Mouse (Mus musculus): ENCODE results near the gene Tnc. TPM values are rescaled to one million over a fixed set of nuclear protein-coding genes. Genes with fewer than 3 reads are reported as not detected.

Gene Tnc
- total RNA-seq, 1 experiment from 2014 or later, result not detected

DNA sequence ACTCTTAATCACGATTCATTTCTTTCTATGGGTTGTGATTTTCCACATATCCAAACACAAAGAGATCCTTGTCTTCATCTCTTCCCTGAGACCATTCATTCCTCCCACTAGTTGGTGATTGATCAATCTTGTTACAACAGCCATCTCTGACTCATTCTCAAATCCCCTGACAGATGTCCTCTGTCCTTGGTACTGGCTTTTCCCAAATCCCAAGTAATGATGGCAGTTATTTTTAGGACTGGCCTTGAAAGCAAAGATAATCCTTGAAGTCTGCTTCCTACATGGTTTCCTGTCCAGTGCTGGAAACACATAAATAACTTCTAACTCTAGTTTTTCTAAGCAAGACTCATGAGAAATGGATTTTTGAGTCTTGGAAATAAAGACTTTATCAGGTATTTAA, 12.1 kb downstream of the Tnc start:
- ATAC-seq (ENCODE audit: extremely low read depth, insufficient number of reproducible peaks, low FRiP score, poor library complexity, severe bottlenecking), result no peak

- ATAC-seq (ENCODE audit: extremely low read depth, insufficient number of reproducible peaks, low FRiP score, poor library complexity, severe bottlenecking), result no peak
Observed at GRCm38 (mm10) chr4:64033191-64033590, 13.6 kb downstream of the Tnc start.

GRCm38 (mm10) chr4:64029486-64029885, 17.3 kb downstream of the Tnc start:
- ATAC-seq (ENCODE audit: extremely low read depth, insufficient number of reproducible peaks, low FRiP score, poor library complexity, severe bottlenecking), result no peak

GRCm38 (mm10) chr4:64025591-64025990, 21.2 kb downstream of the Tnc start:
- no peak for ATAC-seq (ENCODE audit: extremely low read depth, insufficient number of reproducible peaks, low FRiP score, poor library complexity, severe bottlenecking)

DNA sequence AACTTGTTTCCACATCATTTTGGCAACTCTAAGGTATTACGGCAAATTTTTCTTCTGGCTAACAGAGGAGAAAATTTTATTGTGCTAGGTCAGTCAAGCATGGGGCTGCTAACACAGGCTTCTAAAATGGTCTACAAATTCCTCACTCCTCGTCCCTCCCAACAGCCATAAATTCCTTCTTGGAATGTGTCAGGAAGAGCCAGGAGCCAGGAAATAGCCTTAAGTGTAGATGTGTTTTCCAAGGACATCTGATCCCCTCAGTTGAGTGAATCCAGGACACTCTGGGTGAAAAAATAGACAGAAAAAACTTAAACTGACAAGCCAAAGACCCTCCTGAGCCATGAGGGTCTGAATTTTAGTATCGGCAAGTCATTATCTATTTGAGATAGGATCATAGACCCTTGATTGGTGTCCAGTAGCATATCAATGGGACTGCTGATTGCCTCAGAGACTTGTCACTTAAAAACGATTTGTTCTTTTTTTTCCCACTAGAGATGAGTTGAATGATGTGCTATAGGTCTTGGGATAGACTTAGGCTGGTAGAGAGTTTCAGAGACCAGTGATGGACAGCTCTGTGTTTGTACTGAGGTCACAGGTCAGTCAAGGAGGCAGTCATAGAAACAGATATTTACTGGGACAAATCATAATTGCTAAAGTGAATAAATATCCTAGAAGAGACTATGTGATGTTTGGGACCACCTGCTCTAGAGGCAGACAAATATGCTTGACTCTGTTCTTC, 22.6 kb downstream of the Tnc start:
- no peak for ATAC-seq (ENCODE audit: extremely low read depth, insufficient number of reproducible peaks, low FRiP score, poor library complexity, severe bottlenecking)

- ATAC-seq (ENCODE audit: extremely low read depth, insufficient number of reproducible peaks, low FRiP score, poor library complexity, severe bottlenecking), result no peak
Observed at GRCm38 (mm10) chr4:64020930-64021589, 25.8 kb downstream of the Tnc start.

- no peak for ATAC-seq (ENCODE audit: extremely low read depth, insufficient number of reproducible peaks, low FRiP score, poor library complexity, severe bottlenecking)
Observed at GRCm38 (mm10) chr4:64020151-64020550, 26.7 kb downstream of the Tnc start.

GRCm38 (mm10) chr4:64011308-64011707, 35.5 kb downstream of the Tnc start:
- no peak for ATAC-seq (ENCODE audit: extremely low read depth, insufficient number of reproducible peaks, low FRiP score, poor library complexity, severe bottlenecking)

DNA sequence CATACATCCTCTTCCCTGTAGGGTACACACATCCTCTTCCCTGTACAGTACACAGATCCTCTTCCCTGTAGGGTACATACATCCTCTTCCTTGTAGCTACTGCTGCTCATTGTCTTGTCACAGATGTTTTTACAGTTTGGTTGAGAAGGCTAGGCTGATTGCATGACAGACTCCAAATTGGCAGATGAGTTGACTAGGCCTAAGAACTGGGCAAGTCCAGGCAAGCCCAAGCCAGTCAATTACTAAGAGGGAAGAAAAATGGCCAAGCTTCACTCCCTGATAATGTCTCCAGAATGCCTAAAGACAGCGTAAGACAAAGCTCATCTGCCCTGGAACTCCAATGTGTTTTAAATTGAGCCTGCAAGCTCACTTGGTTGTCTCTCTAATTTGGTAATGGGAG, 36.9 kb downstream of the Tnc start:
- no peak for ATAC-seq (ENCODE audit: extremely low read depth, insufficient number of reproducible peaks, low FRiP score, poor library complexity, severe bottlenecking)

DNA sequence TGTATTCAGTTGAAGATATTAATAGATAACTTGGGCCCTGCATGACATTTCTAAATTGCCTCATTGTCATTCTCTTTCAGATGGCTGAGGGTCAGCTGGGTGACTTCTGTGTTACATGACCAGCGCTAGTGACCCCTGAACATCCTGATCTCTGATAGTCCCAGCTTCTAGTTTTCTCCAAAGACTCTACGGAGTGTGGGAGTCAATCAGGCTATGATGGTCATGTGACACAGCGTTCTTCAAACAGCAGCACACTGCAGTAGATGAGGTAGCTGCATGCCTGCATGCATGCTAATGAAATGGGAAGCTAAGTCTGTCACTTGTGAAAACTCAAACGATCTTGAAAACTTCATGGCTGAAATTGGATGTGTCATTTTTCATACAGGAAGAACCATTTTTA, 41.6 kb downstream of the Tnc start:
- no peak for ATAC-seq (ENCODE audit: extremely low read depth, insufficient number of reproducible peaks, low FRiP score, poor library complexity, severe bottlenecking)

DNA sequence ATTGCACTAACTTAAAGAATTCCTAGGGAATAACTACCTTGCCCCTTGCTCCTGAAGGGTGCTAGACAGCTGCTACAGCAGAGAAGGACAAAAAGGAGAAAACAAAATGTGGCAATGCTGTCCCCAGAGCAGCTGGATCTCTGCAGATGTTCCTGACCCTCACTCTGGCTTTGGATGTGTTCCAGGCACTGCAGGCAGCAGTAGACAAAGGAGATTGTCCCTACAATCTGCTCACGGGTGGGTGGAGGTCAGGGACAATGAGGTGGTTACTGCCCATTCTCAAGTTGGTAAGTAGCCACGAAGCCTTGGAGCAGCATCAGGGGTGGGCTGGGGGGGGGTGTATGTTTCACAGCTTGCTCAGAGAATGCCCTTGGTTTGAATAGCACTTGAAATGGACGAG, 43.1 kb downstream of the Tnc start:
- ATAC-seq (ENCODE audit: extremely low read depth, insufficient number of reproducible peaks, low FRiP score, poor library complexity, severe bottlenecking), result no peak

DNA sequence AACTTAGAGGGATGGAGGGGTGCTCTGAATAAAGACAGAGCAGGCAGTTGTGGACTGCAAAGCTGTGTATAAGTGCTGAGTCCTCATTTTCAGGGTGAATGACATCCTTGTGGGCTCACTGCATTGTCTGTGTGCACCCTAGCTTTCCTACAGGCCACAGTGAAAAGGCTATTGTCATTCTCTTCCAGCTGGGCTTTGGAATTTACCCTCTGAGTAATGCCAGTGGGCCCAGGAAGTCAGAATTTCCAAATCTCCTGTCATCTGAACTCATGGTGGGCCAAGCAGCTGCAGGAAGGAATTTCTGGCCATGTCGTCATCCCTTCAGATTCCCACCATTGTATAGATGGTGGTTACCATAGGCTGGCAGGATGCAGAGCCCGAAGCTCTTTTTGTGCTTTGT, 44.6 kb downstream of the Tnc start:
- ATAC-seq (ENCODE audit: extremely low read depth, insufficient number of reproducible peaks, low FRiP score, poor library complexity, severe bottlenecking), result no peak

GRCm38 (mm10) chr4:64000788-64001187, 46.0 kb downstream of the Tnc start:
- no peak for ATAC-seq (ENCODE audit: extremely low read depth, insufficient number of reproducible peaks, low FRiP score, poor library complexity, severe bottlenecking)

GRCm38 (mm10) chr4:64000293-64000692, 46.5 kb downstream of the Tnc start:
- no peak for ATAC-seq (ENCODE audit: extremely low read depth, insufficient number of reproducible peaks, low FRiP score, poor library complexity, severe bottlenecking)

GRCm38 (mm10) chr4:63993462-63994113, 53.2 kb downstream of the Tnc start:
- no peak for ATAC-seq (ENCODE audit: extremely low read depth, insufficient number of reproducible peaks, low FRiP score, poor library complexity, severe bottlenecking)

- no peak for ATAC-seq (ENCODE audit: extremely low read depth, insufficient number of reproducible peaks, low FRiP score, poor library complexity, severe bottlenecking)
Observed at GRCm38 (mm10) chr4:63990216-63990615, 56.6 kb downstream of the Tnc start.

DNA sequence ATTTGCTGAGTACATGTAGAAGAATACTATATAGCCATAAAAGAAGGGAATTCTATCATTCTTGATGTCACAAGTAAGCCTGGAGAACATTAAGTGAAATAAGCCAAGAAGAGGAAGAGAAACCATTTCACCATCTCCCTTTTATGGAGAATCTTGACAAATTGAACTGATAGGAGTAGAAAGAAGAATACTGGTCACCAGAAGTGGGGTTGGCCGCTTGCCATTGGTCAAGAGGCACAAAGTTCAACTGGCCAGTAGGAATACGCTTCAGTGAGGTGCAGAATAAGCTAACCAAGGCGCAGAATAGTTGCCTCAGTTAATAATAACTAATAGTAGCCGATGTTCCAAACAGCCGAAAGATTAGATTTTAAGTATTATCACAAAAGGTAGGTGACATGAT, 58.7 kb downstream of the Tnc start:
- ATAC-seq (ENCODE audit: extremely low read depth, insufficient number of reproducible peaks, low FRiP score, poor library complexity, severe bottlenecking), result no peak

GRCm38 (mm10) chr4:63986576-63986975, 60.2 kb downstream of the Tnc start:
- ATAC-seq (ENCODE audit: extremely low read depth, insufficient number of reproducible peaks, low FRiP score, poor library complexity, severe bottlenecking), result no peak

- ATAC-seq (ENCODE audit: extremely low read depth, insufficient number of reproducible peaks, low FRiP score, poor library complexity, severe bottlenecking), result no peak
Observed at GRCm38 (mm10) chr4:63983098-63983445, 63.7 kb downstream of the Tnc start.

- ATAC-seq (ENCODE audit: extremely low read depth, insufficient number of reproducible peaks, low FRiP score, poor library complexity, severe bottlenecking), result no peak
Observed at GRCm38 (mm10) chr4:63982425-63983097, 64.3 kb downstream of the Tnc start.

Data from neutrophil, adult 5-6 weeks (primary cell).